Mouse (Mus musculus): ENCODE results near the gene Arid1b. TPM values are rescaled to one million over a fixed set of nuclear protein-coding genes. Genes with fewer than 3 reads are reported as not detected.

Gene Arid1b
- polyA plus RNA-seq, 1 experiment from 2014 or later = 12.5 TPM

GRCm38 (mm10) chr17:5050970-5051530 is 56.9 kb downstream of the Arid1b start:
- H3K4me1 ChIP-seq = peaks cover 65% of the 10 kb centered on the region
- no peaks in the 10 kb centered on the region for H3K9me3 ChIP-seq
- no peaks in the 10 kb centered on the region for H3K27me3 ChIP-seq
- no peak for ATAC-seq (ENCODE audit: low FRiP score, low read depth)
- WGBS = 82% methylated on average over 7 of the region's 7 CpGs
- no peak overlapping the region for H3K27ac ChIP-seq
- peaks cover 4% of the 10 kb centered on the region; the same call in 1 of the 2 replicates for H3K36me3 ChIP-seq
- no peak overlapping the region for H3K9ac ChIP-seq
- no peak overlapping the region for H3K4me3 ChIP-seq
- H3K4me2 ChIP-seq (replicated peaks) = no peak overlapping the region

DNA sequence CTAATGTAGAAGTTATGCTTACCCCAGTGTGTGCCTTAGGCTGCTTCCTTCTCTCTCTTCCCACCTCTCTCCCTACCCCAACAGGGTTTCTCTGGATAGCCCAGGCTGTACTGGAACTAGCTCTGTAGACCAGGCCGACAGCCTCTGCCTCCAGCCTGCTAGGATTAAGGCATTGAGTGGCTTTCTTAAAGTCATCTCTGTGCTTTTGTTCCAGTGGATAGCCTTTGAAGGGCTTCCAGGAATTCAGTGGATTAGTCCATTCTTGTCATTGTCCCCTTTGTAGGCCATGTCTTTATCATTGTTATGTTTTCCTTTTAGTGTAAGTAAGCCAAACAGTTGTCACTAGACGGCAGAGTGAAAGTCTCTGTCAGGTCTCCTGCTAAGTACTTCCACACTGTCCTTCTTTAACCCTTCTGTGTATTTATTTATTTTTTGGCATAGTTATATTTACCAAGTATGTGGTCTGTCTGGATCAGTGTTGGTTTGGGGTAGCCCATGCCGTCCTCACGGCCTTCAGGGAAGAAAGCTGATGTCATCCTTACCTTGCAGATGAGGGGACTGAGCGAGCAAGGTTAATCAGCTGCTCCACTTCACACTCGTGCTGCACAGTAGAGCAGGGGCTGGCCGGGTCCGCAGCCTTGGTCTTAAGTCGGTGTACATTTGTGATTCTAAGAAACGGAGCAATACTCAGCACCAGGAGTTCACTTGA is 58.1 kb downstream of the Arid1b start:
- WGBS = 85% methylated on average over 10 of the region's 10 CpGs
- peaks cover 71% of the 10 kb centered on the region for H3K4me1 ChIP-seq
- H3K36me3 ChIP-seq = peaks cover 3% of the 10 kb centered on the region; the same call in 1 of the 2 replicates
- H3K4me3 ChIP-seq = no peak overlapping the region
- H3K27ac ChIP-seq = no peak overlapping the region
- no peak overlapping the region for H3K9ac ChIP-seq
- no peak for ATAC-seq (ENCODE audit: low FRiP score, low read depth)
- H3K9me3 ChIP-seq = no peaks in the 10 kb centered on the region
- H3K4me2 ChIP-seq (replicated peaks) = no peak overlapping the region
- no peaks in the 10 kb centered on the region for H3K27me3 ChIP-seq

DNA sequence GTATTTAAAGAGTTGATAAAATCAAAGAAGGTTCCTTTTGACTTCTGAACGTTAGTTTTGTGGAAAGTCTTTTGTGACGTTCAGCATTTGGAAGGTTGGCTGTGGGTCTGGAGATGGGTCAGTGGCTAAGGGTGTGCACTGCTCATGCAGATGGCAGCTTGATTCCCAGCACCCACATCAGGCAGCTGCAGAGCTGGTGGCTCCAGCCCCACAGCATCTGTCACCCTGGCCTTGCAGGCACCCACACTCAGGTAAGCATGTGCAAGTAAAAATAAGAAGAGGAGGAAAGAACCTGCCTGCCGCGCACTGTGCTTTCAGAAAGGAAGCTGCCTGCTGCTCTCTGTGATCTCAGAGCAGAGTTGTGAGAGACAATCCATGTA is 58.7 kb downstream of the Arid1b start:
- Histone ChIP-seq H3K27ac (peak overlapping the region; percentile 39; the same call in 1 of the 2 replicates), H3K36me3 (no peaks in the 10 kb centered on the region; the same call in 1 of the 2 replicates), H3K27me3 (no peaks in the 10 kb centered on the region), H3K4me3 (no peak overlapping the region), H3K4me2 (replicated peaks) (no peak overlapping the region), H3K9me3 (no peaks in the 10 kb centered on the region), H3K4me1 (peaks cover 76% of the 10 kb centered on the region), H3K9ac (no peak overlapping the region)
- WGBS = 80% methylated on average over 4 of the region's 4 CpGs
- ATAC-seq (ENCODE audit: low FRiP score, low read depth) = no peak

DNA sequence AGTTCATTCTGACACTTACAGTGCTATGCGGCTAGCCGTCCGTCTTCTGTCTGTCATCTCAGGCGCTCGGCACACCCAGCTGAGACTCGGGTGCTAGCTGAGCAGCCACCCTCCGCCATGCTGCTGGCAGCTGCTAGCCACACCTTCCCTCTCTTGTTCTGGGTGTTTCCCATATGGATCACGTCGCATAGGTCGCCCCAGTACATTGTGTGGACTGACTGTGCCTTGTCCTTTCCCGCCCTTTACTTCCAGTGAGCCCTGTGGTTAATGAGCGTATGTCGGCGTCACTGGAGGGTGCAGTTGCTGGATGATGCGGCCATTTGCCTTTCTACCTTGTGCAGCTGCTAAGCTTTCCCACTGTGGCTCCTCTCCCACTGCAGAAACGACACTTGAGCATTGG is 59.1 kb downstream of the Arid1b start:
- H3K27ac ChIP-seq = no peak overlapping the region
- H3K36me3 ChIP-seq = no peaks in the 10 kb centered on the region; the same call in 1 of the 2 replicates
- no peak for ATAC-seq (ENCODE audit: low FRiP score, low read depth)
- no peaks in the 10 kb centered on the region for H3K27me3 ChIP-seq
- no peak overlapping the region for H3K4me3 ChIP-seq
- H3K4me1 ChIP-seq = peaks cover 80% of the 10 kb centered on the region
- 55% methylated on average over 16 of the region's 16 CpGs for WGBS
- H3K9ac ChIP-seq = no peak overlapping the region
- H3K4me2 ChIP-seq (replicated peaks) = no peak overlapping the region
- H3K9me3 ChIP-seq = no peaks in the 10 kb centered on the region

GRCm38 (mm10) chr17:5055412-5055811 is 61.3 kb downstream of the Arid1b start:
- H3K27me3 ChIP-seq = no peaks in the 10 kb centered on the region
- no peak overlapping the region for H3K4me2 ChIP-seq (replicated peaks)
- no peak overlapping the region for H3K9ac ChIP-seq
- H3K27ac ChIP-seq = no peak overlapping the region
- WGBS = 78% methylated on average over 6 of the region's 6 CpGs
- H3K4me3 ChIP-seq = no peak overlapping the region
- ATAC-seq (ENCODE audit: low FRiP score, low read depth) = no peak
- no peaks in the 10 kb centered on the region for H3K9me3 ChIP-seq
- H3K36me3 ChIP-seq = no peaks in the 10 kb centered on the region; the same call in 1 of the 2 replicates
- peaks cover 92% of the 10 kb centered on the region for H3K4me1 ChIP-seq

- H3K36me3 ChIP-seq = no peaks in the 10 kb centered on the region; the same call in 1 of the 2 replicates
- no peak overlapping the region for H3K9ac ChIP-seq
- 69% methylated on average over 4 of the region's 4 CpGs for WGBS
- H3K27ac ChIP-seq = no peak overlapping the region
- H3K9me3 ChIP-seq = no peaks in the 10 kb centered on the region
- no peak overlapping the region for H3K4me2 ChIP-seq (replicated peaks)
- H3K27me3 ChIP-seq = no peaks in the 10 kb centered on the region
- H3K4me1 ChIP-seq = peaks cover 96% of the 10 kb centered on the region
- ATAC-seq (ENCODE audit: low FRiP score, low read depth) = no peak
- H3K4me3 ChIP-seq = no peak overlapping the region
These were observed 62.5 kb downstream of the Arid1b start for GRCm38 (mm10) chr17:5056654-5057053.

DNA sequence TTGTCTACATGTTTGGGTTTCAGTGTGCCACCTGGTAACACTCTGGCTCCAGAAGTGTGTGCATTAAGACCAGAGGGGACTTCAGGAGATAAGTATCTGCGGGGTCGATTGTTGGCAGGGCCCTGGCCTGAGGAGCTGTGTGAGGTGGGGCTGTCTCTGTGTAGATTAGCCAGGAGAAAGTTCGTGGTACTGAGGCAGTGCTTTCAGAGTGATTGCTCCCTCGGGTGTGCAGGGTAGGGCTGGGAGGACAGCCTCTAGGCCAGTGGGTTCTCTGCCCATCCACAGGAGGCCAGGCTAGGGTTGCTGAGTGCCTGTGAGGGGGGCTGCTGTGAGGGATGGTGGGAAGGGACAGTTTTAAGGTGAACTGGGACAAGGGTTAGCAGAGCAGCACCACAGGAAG is 63.2 kb downstream of the Arid1b start:
- no peak for ATAC-seq (ENCODE audit: low FRiP score, low read depth)
- Histone ChIP-seq H3K9me3 (no peaks in the 10 kb centered on the region), H3K4me2 (replicated peaks) (peak overlapping the region; percentile 17; the same call in 1 of the 2 replicates), H3K4me1 (peaks cover 97% of the 10 kb centered on the region), H3K9ac (0 out of 2 replicates have a peak overlapping the region, but pooled peaks have one; percentile 19), H3K27ac (no peak overlapping the region), H3K36me3 (no peaks in the 10 kb centered on the region; the same call in 1 of the 2 replicates), H3K4me3 (no peak overlapping the region), H3K27me3 (no peaks in the 10 kb centered on the region)
- WGBS = 10% methylated on average over 4 of the region's 4 CpGs

DNA sequence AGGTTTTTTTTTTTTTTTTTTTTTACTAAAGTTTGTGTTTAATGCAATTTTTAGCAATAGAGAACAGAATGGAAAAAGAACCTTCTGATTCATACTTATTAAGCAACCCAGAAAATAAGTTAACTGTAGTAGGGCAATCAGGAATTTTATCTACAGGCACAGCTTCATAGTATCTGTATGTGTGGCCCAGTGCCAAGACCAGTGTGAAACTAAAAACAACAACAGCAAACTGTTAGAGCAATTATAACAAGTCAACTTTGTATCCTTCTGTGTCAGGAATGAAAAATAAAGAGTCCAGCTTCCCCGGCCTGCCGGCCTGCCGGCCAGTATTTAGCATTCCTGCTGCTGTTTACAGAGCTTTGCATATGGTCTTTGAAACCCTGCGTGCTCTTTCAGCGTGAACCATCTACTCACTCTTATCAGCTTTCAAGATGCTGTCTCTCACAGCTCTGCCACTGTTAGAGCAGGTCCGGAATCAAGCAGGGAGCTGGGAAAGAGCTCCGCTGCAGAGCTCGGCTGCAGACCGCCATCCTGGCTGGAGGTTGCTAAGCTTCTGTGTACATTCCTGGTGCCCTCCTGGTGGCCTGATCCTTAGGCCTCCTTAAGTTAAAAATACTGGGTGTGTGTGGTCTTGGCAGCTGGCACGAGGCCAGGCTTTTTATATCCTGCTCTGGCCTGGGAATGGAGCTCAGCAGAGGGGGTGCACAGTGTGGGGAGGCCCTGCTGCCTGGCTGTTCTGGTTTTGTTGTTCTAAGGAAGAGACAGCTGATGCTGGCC is 64.0 kb downstream of the Arid1b start:
- WGBS = 5% methylated on average over 10 of the region's 10 CpGs
- no peaks in the 10 kb centered on the region for H3K9me3 ChIP-seq
- no peaks in the 10 kb centered on the region for H3K36me3 ChIP-seq
- H3K4me2 ChIP-seq (replicated peaks) = peak overlapping the region; percentile 50
- H3K27me3 ChIP-seq = no peaks in the 10 kb centered on the region
- ATAC-seq (ENCODE audit: low FRiP score, low read depth) = peak; percentile 86
- peak overlapping the region; percentile 18; the same call in 1 of the 2 replicates for H3K4me3 ChIP-seq
- H3K9ac ChIP-seq = 0 out of 2 replicates have a peak overlapping the region, but pooled peaks have one; percentile 13
- peaks cover 96% of the 10 kb centered on the region for H3K4me1 ChIP-seq
- peak overlapping the region; percentile 45; the same call in 1 of the 2 replicates for H3K27ac ChIP-seq

DNA sequence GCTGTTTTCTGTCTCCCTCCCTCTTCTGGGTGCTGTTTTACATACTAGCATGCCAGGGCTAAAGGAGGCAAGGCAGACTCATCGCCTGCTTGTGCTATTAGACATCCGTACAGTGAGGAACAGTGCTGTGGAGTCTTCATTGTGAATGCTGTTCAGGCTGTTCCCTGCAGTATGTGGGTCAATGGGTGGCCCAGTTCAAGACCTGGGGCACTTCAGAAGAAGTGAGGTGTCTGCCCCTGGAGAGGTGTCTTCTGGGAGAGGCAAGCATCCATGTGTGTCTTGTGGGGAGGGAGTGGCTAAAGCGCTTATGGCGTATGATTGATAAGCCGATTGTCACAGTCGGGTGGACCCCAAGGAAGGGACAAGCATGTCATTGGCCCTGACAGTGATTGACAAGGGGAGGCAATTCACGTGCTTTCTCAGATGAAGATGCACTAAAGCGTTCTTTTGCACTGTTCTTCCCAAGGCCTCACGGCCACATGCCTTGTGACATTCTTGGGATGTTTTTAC is 65.0 kb downstream of the Arid1b start:
- Histone ChIP-seq H3K4me1 (peaks cover 96% of the 10 kb centered on the region), H3K4me3 (no peak overlapping the region), H3K36me3 (no peaks in the 10 kb centered on the region), H3K4me2 (replicated peaks) (no peak overlapping the region), H3K27me3 (no peaks in the 10 kb centered on the region), H3K27ac (no peak overlapping the region), H3K9me3 (no peaks in the 10 kb centered on the region), H3K9ac (no peak overlapping the region)
- 87% methylated on average over 9 of the region's 9 CpGs for WGBS
- ATAC-seq (ENCODE audit: low FRiP score, low read depth) = no peak

- no peak overlapping the region for H3K27ac ChIP-seq
- no peaks in the 10 kb centered on the region for H3K27me3 ChIP-seq
- 68% methylated on average over 5 of the region's 5 CpGs for WGBS
- no peak overlapping the region for H3K9ac ChIP-seq
- H3K4me2 ChIP-seq (replicated peaks) = no peak overlapping the region
- no peaks in the 10 kb centered on the region for H3K9me3 ChIP-seq
- no peaks in the 10 kb centered on the region for H3K36me3 ChIP-seq
- no peak overlapping the region for H3K4me3 ChIP-seq
- peaks cover 89% of the 10 kb centered on the region for H3K4me1 ChIP-seq
- no peak for ATAC-seq (ENCODE audit: low FRiP score, low read depth)
These were observed 66.5 kb downstream of the Arid1b start for GRCm38 (mm10) chr17:5060515-5061084.

DNA sequence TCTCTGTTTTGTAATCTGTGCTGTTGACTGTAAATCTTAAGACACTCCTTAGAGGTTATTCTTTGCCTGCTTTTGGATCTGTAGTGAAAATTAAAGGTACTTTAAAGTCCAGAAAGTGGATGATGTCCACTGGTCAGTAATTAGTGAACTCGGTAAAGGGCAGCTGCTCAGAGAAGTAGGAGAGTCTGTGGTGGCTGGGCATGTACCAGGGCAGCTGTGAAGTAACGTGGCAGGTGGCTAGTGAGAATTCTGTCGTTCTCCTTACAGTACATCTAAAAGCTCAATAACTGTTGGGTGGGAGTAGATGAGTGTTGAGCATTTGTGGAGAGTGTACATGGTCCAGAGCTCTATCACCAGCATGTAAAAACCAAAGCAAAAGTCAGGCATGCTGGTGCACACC is 67.1 kb downstream of the Arid1b start:
- Histone ChIP-seq H3K36me3 (no peaks in the 10 kb centered on the region), H3K4me2 (replicated peaks) (no peak overlapping the region), H3K9ac (no peak overlapping the region), H3K9me3 (no peaks in the 10 kb centered on the region), H3K27me3 (no peaks in the 10 kb centered on the region), H3K4me1 (peaks cover 90% of the 10 kb centered on the region), H3K27ac (no peak overlapping the region), H3K4me3 (no peak overlapping the region)
- 72% methylated on average over 3 of the region's 3 CpGs for WGBS
- no peak for ATAC-seq (ENCODE audit: low FRiP score, low read depth)
